Mouse (Mus musculus): ENCODE measurements around the gene Proser2. TPM values are rescaled to one million over a fixed set of nuclear protein-coding genes. Genes with fewer than 3 reads are reported as not detected.

Proser2 gene
- 14.1 TPM in 2 replicates for polyA plus RNA-seq (2015; fragmentation: Nextera tagmentation; extraction: Ambion mirVana)

DNA sequence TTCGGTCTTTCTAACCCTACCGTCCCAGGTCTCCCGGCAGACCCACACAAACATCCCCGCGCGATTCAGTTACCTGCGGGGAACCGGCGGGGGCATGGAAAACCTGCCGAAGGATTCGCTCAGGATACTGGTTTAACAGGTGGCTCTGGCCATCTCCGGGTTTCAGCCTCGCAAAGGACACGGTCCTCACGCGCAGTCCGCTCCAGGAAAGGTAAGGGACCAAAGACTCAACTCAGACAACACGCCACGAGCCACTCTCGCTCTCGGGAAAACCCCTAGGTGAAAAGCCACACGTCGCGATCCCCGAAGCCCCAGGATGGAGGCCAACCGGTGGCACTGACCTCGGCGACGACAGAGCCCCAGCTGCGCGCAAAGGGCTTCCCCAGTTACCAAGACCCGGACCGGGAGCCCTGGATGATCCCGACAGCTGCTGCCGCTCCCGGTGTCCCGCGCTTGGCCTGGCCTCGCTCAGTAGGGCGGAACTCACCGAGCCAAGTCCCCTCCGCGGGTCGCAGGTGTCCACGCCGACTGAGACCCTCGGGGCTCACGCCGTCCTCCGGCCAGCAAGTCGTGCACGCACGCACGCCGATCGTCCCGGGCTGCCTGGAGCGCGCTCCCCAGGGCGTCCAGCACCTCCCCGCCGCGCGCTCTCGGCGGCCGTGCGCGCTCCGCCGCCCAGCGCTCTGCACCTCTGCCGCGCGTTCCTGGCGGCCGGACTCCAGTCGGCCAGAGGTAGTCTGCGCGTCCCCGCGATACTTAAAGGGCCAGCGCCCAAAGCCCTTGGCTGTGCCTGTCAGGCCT, at the start of gene Proser2:
TSS of gene Proser2 (minus strand) at position 657 of the 801 bp plus-strand sequence.
- Histone ChIP-seq H3K9me3 (ENCODE audit: low read length) (no peaks in the 10 kb centered on the region), H3K4me3 (ENCODE audit: low read length) (peak within 1 kb of the TSS; percentile 81), H3K27ac (ENCODE audit: low read length) (peak within 1 kb of the TSS; percentile 25; the same call in 1 of the 2 replicates), H3K36me3 (ENCODE audit: insufficient read depth, low read length) (no peaks in the 10 kb centered on the region), H3K27me3 (ENCODE audit: insufficient read depth, low read length) (no peaks in the 10 kb centered on the region; the same call in 1 of the 2 replicates), H3K4me2 (replicated peaks; ENCODE audit: low read depth, low read length) (peak within 1 kb of the TSS; percentile 87), H3K4me1 (ENCODE audit: insufficient read depth, low read length) (no peaks in the 10 kb centered on the region), H3K9ac (replicated peaks; ENCODE audit: low read length) (peak within 1 kb of the TSS; percentile 75)
- under 1% methylated on average over 80 of the region's 83 CpGs for WGBS
- ATAC-seq (ENCODE audit: low FRiP score, low TSS enrichment) = peak; percentile 95

GRCm38 (mm10) chr2:6179749-6180117, 49.7 kb upstream of the Proser2 start:
- H3K9ac ChIP-seq (replicated peaks; ENCODE audit: low read length) = no peak overlapping the region
- no peaks in the 10 kb centered on the region for H3K4me1 ChIP-seq (ENCODE audit: insufficient read depth, low read length)
- H3K27ac ChIP-seq (ENCODE audit: low read length) = no peak overlapping the region
- H3K36me3 ChIP-seq (ENCODE audit: insufficient read depth, low read length) = no peaks in the 10 kb centered on the region
- peaks cover 3% of the 10 kb centered on the region for H3K9me3 ChIP-seq (ENCODE audit: low read length)
- 38% methylated on average over 1 of the region's 1 CpGs for WGBS
- no peak overlapping the region for H3K4me3 ChIP-seq (ENCODE audit: low read length)
- 0 out of 2 replicates have a peak, but pooled peaks have one; percentile 23 for ATAC-seq (ENCODE audit: low FRiP score, low TSS enrichment)
- H3K27me3 ChIP-seq (ENCODE audit: insufficient read depth, low read length) = no peaks in the 10 kb centered on the region
- H3K4me2 ChIP-seq (replicated peaks; ENCODE audit: low read depth, low read length) = no peak overlapping the region

DNA sequence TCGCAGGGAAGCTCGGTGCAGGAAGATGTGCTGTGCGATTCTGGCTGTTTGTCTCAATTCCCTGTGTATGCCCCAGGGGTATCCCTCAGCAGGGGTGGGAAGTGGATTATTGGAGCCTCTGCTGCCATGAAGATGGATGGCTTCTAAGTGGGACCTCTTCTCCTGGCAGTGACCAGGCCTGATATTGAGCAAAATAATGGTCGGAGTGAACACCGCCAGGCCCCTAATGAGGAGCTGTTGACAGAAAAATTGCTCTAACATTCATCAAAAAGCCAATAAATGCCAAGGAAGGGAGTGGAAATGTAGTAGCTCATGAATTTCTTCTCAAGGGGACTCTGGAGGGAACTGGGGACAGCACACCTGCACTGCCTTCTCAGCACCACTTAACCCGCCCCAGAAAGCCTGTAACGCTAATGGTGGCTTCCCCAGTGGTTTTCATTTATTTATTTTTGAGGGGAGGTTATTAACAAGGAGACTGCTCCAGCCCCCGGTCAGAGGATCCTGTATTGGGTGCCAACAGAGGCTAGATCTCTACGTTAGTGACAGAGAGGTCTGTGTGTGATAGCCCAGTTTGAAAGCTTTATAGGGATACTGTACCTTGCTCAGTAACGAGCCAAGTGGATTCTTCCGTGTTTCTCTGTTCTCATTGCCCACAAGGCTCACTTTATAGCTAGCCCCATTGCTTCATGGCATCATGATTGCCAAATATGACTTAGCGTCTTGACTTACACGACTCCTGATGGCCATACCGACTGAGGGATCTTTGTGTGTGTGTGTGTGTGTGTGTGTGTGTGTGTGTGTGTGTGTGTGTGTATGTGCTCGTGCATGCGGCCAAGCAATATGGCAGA, 49.1 kb upstream of the Proser2 start:
- no peak overlapping the region for H3K4me3 ChIP-seq (ENCODE audit: low read length)
- H3K36me3 ChIP-seq (ENCODE audit: insufficient read depth, low read length) = no peaks in the 10 kb centered on the region
- 51% methylated on average over 16 of the region's 16 CpGs for WGBS

DNA sequence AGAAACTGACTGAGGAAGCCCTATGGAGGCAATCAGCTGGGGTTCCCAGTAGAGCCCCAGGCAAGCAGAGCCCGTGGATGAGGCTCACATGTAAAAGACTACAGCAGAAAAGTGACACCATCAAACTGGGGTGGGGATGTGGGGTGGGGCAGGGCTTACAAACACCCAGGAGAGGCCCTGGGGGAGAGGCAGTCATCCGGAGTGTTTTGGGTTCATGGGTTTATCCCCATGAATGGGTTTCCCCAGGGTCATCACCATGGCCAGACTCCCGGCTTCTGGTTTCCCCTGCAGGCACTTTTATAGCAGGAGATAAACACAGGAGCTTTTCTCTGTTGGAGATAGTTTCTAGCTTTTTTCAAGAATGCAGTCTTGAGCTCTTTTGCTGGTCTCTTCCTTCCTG, 43.0 kb upstream of the Proser2 start:
- no peaks in the 10 kb centered on the region for H3K36me3 ChIP-seq (ENCODE audit: insufficient read depth, low read length)
- peaks cover 8% of the 10 kb centered on the region; the same call in 1 of the 2 replicates for H3K4me1 ChIP-seq (ENCODE audit: insufficient read depth, low read length)
- peaks cover 9% of the 10 kb centered on the region; the same call in 1 of the 2 replicates for H3K9me3 ChIP-seq (ENCODE audit: low read length)
- no peaks in the 10 kb centered on the region for H3K27me3 ChIP-seq (ENCODE audit: insufficient read depth, low read length)
- no peak overlapping the region for H3K27ac ChIP-seq (ENCODE audit: low read length)
- H3K4me2 ChIP-seq (replicated peaks; ENCODE audit: low read depth, low read length) = no peak overlapping the region
- peak; percentile 67; the same call in 1 of the 2 replicates for ATAC-seq (ENCODE audit: low FRiP score, low TSS enrichment)
- H3K4me3 ChIP-seq (ENCODE audit: low read length) = no peak overlapping the region
- WGBS = 19% methylated on average over 3 of the region's 3 CpGs
- H3K9ac ChIP-seq (replicated peaks; ENCODE audit: low read length) = no peak overlapping the region

More for the DNA sequence above, 49.1 kb upstream of the Proser2 start:
- no peaks in the 10 kb centered on the region for H3K27me3 ChIP-seq (ENCODE audit: insufficient read depth, low read length)
- no peak overlapping the region for H3K9ac ChIP-seq (replicated peaks; ENCODE audit: low read length)
- H3K27ac ChIP-seq (ENCODE audit: low read length) = no peak overlapping the region
- H3K4me2 ChIP-seq (replicated peaks; ENCODE audit: low read depth, low read length) = no peak overlapping the region
- no peaks in the 10 kb centered on the region for H3K4me1 ChIP-seq (ENCODE audit: insufficient read depth, low read length)
- no peaks in the 10 kb centered on the region for H3K9me3 ChIP-seq (ENCODE audit: low read length)
- 0 out of 2 replicates have a peak, but pooled peaks have one; percentile 12 for ATAC-seq (ENCODE audit: low FRiP score, low TSS enrichment)

DNA sequence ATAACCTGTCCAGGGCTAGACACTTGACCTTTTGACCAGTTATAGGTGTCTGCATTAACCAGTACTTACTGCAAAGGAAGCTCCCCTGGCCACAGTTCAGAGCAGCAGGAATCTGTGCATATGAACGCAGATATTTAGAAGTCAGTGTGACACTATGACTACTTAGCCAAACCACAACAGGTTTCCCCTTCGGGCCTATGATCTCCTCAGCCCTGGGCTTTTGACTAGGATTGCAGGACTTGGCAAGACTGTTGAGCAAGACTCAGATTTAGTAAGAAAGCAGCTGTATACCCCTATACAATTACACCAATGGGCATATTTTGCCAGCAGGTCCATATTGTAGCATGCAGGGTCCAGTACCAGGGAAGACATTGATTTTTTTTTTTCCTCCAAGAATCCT, 38.5 kb upstream of the Proser2 start:
- peaks cover 9% of the 10 kb centered on the region; the same call in 1 of the 2 replicates for H3K9me3 ChIP-seq (ENCODE audit: low read length)
- H3K4me3 ChIP-seq (ENCODE audit: low read length) = no peak overlapping the region
- H3K27me3 ChIP-seq (ENCODE audit: insufficient read depth, low read length) = no peaks in the 10 kb centered on the region
- H3K9ac ChIP-seq (replicated peaks; ENCODE audit: low read length) = no peak overlapping the region
- WGBS = 77% methylated on average over 2 of the region's 2 CpGs
- H3K4me1 ChIP-seq (ENCODE audit: insufficient read depth, low read length) = peaks cover 31% of the 10 kb centered on the region
- no peak overlapping the region for H3K27ac ChIP-seq (ENCODE audit: low read length)
- H3K4me2 ChIP-seq (replicated peaks; ENCODE audit: low read depth, low read length) = no peak overlapping the region
- ATAC-seq (ENCODE audit: low FRiP score, low TSS enrichment) = no peak
- H3K36me3 ChIP-seq (ENCODE audit: insufficient read depth, low read length) = no peaks in the 10 kb centered on the region

DNA sequence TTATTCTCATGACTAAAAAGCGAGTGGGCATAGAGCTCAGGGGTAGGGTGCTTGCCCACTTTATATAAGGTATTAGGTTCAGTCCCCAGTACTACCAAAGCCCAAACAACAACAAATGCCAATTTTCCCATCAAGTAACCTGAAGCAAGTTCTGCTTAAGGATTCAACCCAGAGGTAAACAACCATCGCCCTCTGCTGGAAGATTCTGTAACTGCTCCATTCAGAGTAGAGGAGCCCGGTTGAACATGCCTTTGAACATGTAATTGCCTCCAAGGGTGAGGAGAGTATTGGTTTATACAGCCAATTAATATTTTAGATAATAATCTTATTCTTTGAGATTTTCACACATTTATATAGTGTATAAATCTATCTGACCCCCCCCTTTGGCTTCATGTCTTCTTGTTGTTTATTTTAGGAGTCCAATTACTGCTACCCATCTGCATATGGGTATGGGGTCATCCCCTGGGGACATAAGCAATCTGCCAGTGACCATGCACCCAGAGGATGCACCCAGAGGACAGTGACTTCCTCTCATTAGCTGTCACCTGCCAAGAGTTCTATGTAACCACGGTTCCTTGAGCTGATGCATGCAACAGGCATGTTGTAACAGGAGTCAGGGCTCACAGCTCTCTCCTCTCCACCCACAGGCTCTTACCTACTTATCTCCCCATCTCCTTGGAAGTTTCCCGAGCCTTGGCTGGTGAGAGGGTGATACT, 38.0 kb upstream of the Proser2 start:
- no peak overlapping the region for H3K4me2 ChIP-seq (replicated peaks; ENCODE audit: low read depth, low read length)
- H3K4me1 ChIP-seq (ENCODE audit: insufficient read depth, low read length) = peaks cover 26% of the 10 kb centered on the region
- no peak overlapping the region for H3K9ac ChIP-seq (replicated peaks; ENCODE audit: low read length)
- no peaks in the 10 kb centered on the region for H3K36me3 ChIP-seq (ENCODE audit: insufficient read depth, low read length)
- 16% methylated on average over 5 of the region's 5 CpGs for WGBS
- H3K27me3 ChIP-seq (ENCODE audit: insufficient read depth, low read length) = no peaks in the 10 kb centered on the region
- H3K4me3 ChIP-seq (ENCODE audit: low read length) = no peak overlapping the region
- no peak overlapping the region for H3K27ac ChIP-seq (ENCODE audit: low read length)
- H3K9me3 ChIP-seq (ENCODE audit: low read length) = peaks cover 9% of the 10 kb centered on the region; the same call in 1 of the 2 replicates
- ATAC-seq (ENCODE audit: low FRiP score, low TSS enrichment) = peak; percentile 11; the same call in 1 of the 2 replicates

- no peak overlapping the region for H3K27ac ChIP-seq (ENCODE audit: low read length)
- ATAC-seq (ENCODE audit: low FRiP score, low TSS enrichment) = no peak
- no peaks in the 10 kb centered on the region for H3K36me3 ChIP-seq (ENCODE audit: insufficient read depth, low read length)
- H3K4me1 ChIP-seq (ENCODE audit: insufficient read depth, low read length) = peaks cover 32% of the 10 kb centered on the region
- H3K4me2 ChIP-seq (replicated peaks; ENCODE audit: low read depth, low read length) = no peak overlapping the region
- H3K4me3 ChIP-seq (ENCODE audit: low read length) = no peak overlapping the region
- 0 out of 2 replicates have a peak, but pooled peaks cover 1% of the 10 kb centered on the region for H3K9me3 ChIP-seq (ENCODE audit: low read length)
- 65% methylated on average over 6 of the region's 6 CpGs for WGBS
- no peaks in the 10 kb centered on the region for H3K27me3 ChIP-seq (ENCODE audit: insufficient read depth, low read length)
- H3K9ac ChIP-seq (replicated peaks; ENCODE audit: low read length) = no peak overlapping the region
Measured at GRCm38 (mm10) chr2:6165771-6166170, 35.8 kb upstream of the Proser2 start.

- Histone ChIP-seq H3K4me1 (ENCODE audit: insufficient read depth, low read length) (peaks cover 42% of the 10 kb centered on the region), H3K36me3 (ENCODE audit: insufficient read depth, low read length) (no peaks in the 10 kb centered on the region), H3K27me3 (ENCODE audit: insufficient read depth, low read length) (no peaks in the 10 kb centered on the region), H3K4me3 (ENCODE audit: low read length) (no peak overlapping the region), H3K27ac (ENCODE audit: low read length) (no peak overlapping the region), H3K9me3 (ENCODE audit: low read length) (no peaks in the 10 kb centered on the region), H3K9ac (replicated peaks; ENCODE audit: low read length) (no peak overlapping the region), H3K4me2 (replicated peaks; ENCODE audit: low read depth, low read length) (peak overlapping the region; percentile 37)
- 22% methylated on average over 16 of the region's 16 CpGs for WGBS
- no peak for ATAC-seq (ENCODE audit: low FRiP score, low TSS enrichment)
Measured at GRCm38 (mm10) chr2:6164606-6165290, 34.7 kb upstream of the Proser2 start.
